Mouse (Mus musculus): ENCODE measurements around the gene Depdc1b.

Gene Depdc1b

GRCm38 (mm10) chr13:108315702-108316486 lies at the start of gene Depdc1b:
Gene Depdc1b, plus strand, starts transcription at chr13:108316332.
- DNase-seq (ENCODE audit: low spot score in 2 of 2): peak; percentile 92 to 94

GRCm38 (mm10) chr13:108267841-108268634 lies 48.1 kb upstream of the Depdc1b start:
- no peak for DNase-seq (ENCODE audit: low spot score in 2 of 2)

GRCm38 (mm10) chr13:108271458-108272148 lies 44.5 kb upstream of the Depdc1b start:
- DNase-seq (ENCODE audit: low spot score in 2 of 2): no peak

GRCm38 (mm10) chr13:108272332-108272731 lies 43.8 kb upstream of the Depdc1b start:
- no peak for DNase-seq (ENCODE audit: low spot score in 2 of 2)

- DNase-seq (ENCODE audit: low spot score in 2 of 2): no peak
Measured at GRCm38 (mm10) chr13:108273034-108273433, 43.1 kb upstream of the Depdc1b start.

- no peak for DNase-seq (ENCODE audit: low spot score in 2 of 2)
Measured at GRCm38 (mm10) chr13:108273456-108273855, 42.7 kb upstream of the Depdc1b start.

- DNase-seq (ENCODE audit: low spot score in 2 of 2): no peak
Measured at GRCm38 (mm10) chr13:108276561-108276960, 39.6 kb upstream of the Depdc1b start.

- no peak for DNase-seq (ENCODE audit: low spot score in 2 of 2)
Measured at GRCm38 (mm10) chr13:108277320-108277719, 38.8 kb upstream of the Depdc1b start.

GRCm38 (mm10) chr13:108278592-108278991 lies 37.5 kb upstream of the Depdc1b start:
- no peak for DNase-seq (ENCODE audit: low spot score in 2 of 2)

GRCm38 (mm10) chr13:108284312-108284711 lies 31.8 kb upstream of the Depdc1b start:
- DNase-seq (ENCODE audit: low spot score in 2 of 2): no peak

GRCm38 (mm10) chr13:108287953-108288352 lies 28.2 kb upstream of the Depdc1b start:
- no peak for DNase-seq (ENCODE audit: low spot score in 2 of 2)

GRCm38 (mm10) chr13:108289436-108289835 lies 26.7 kb upstream of the Depdc1b start:
- DNase-seq (ENCODE audit: low spot score in 2 of 2): no peak

GRCm38 (mm10) chr13:108290314-108290713 lies 25.8 kb upstream of the Depdc1b start:
- DNase-seq (ENCODE audit: low spot score in 2 of 2): no peak

- peak in 1 of 2 experiments; percentile 6 for DNase-seq (ENCODE audit: low spot score in 2 of 2)
Measured at GRCm38 (mm10) chr13:108297350-108298093, 18.6 kb upstream of the Depdc1b start.

- no peak for DNase-seq (ENCODE audit: low spot score in 2 of 2)
Measured at GRCm38 (mm10) chr13:108298241-108298640, 17.9 kb upstream of the Depdc1b start.

GRCm38 (mm10) chr13:108300346-108300950 lies 15.7 kb upstream of the Depdc1b start:
- no peak for DNase-seq (ENCODE audit: low spot score in 2 of 2)

GRCm38 (mm10) chr13:108301411-108301810 lies 14.7 kb upstream of the Depdc1b start:
- no peak for DNase-seq (ENCODE audit: low spot score in 2 of 2)

GRCm38 (mm10) chr13:108302957-108303675 lies 13.0 kb upstream of the Depdc1b start:
- DNase-seq (ENCODE audit: low spot score in 2 of 2): no peak

GRCm38 (mm10) chr13:108303841-108304240 lies 12.3 kb upstream of the Depdc1b start:
- no peak for DNase-seq (ENCODE audit: low spot score in 2 of 2)

GRCm38 (mm10) chr13:108304680-108305079 lies 11.5 kb upstream of the Depdc1b start:
- no peak for DNase-seq (ENCODE audit: low spot score in 2 of 2)
